Mouse (Mus musculus) heart, embryonic 11.5 days (tissue): ENCODE data around the gene Sdk2. TPM values are rescaled to one million over a fixed set of nuclear protein-coding genes. Genes with fewer than 3 reads are reported as not detected.

Experiments
- ATAC-seq: fragments of 200-750 bp; cut with Nextera tagmentation; replicated peaks from 2 replicates; pipeline ENCODE4 v1.8.0; 2017; ENCODE audit warnings: moderate library complexity; ENCODE audit not compliant: insufficient number of reproducible peaks, low FRiP score, low TSS enrichment
- H3K27ac ChIP-seq: fragments of 300-500 bp; sonication (generic); 2 replicates; pipeline ENCODE4 v1.5.1; 2014; ENCODE audit warnings: mild to moderate bottlenecking, low read depth, low read length
- H3K27me3 ChIP-seq: fragments of 300-500 bp; sonication (generic); 2 replicates; pipeline ENCODE4 v1.6.1; 2014; ENCODE audit warnings: mild to moderate bottlenecking, low read length, mixed read lengths; ENCODE audit not compliant: control insufficient read depth, insufficient read depth
- H3K36me3 ChIP-seq: fragments of 300-500 bp; sonication (generic); 2 replicates; pipeline ENCODE4 v1.6.1; 2014; ENCODE audit warnings: mild to moderate bottlenecking, low read length, moderate library complexity, mixed read lengths; ENCODE audit not compliant: control insufficient read depth, insufficient read depth
- H3K4me1 ChIP-seq: fragments of 300-500 bp; sonication (generic); 2 replicates; pipeline ENCODE4 v1.6.1; 2014; ENCODE audit warnings: low read length; ENCODE audit not compliant: control insufficient read depth, insufficient read depth
- H3K4me2 ChIP-seq: fragments of 300-500 bp; sonication (generic); 2 replicates; pipeline ENCODE4 v1.6.1; 2014; ENCODE audit warnings: mild to moderate bottlenecking, moderate library complexity
- H3K4me3 ChIP-seq: fragments of 300-500 bp; sonication (generic); 2 replicates; pipeline ENCODE4 v1.5.1; 2014; ENCODE audit warnings: low read depth, low read length
- H3K9ac ChIP-seq: fragments of 300-500 bp; sonication (generic); 2 replicates; pipeline ENCODE4 v1.6.1; 2014; ENCODE audit warnings: mild to moderate bottlenecking, low read depth, low read length, moderate library complexity
- H3K9me3 ChIP-seq: fragments of 300-500 bp; sonication (generic); replicated peaks from 2 replicates; pipeline ENCODE4 v1.6.1; 2016; ENCODE audit warnings: low read length; ENCODE audit not compliant: control insufficient read depth
- WGBS: fragments of 180-500 bp; shearing (Covaris S2); extraction: QIAGEN DNeasy Blood & Tissue Kit; methylation state at CpG from one replicate; pipeline ENCODE4 v1.1.7; 2014; ENCODE audit not compliant: insufficient replicate concordance; 5-methylcytosine and 5-hydroxymethylcytosine counted together
- polyA plus RNA-seq: library from polyadenylated mRNA; unstranded; fragments of >200 nt; fragmentation: Nextera tagmentation; extraction: Ambion mirVana; gene quantifications from 2 replicates; pipeline ENCODE4 v1.2.1, GENCODE M21; 2014

Sdk2 gene
- polyA plus RNA-seq, 1 experiment from 2014 or later: 1.9 TPM

GRCm38 (mm10) chr11:113981088-113981487, 85.8 kb downstream of the Sdk2 start:
- Histone ChIP-seq H3K4me1 (peaks cover 20% of the 10 kb centered on the region), H3K9me3 (no peaks in the 10 kb centered on the region), H3K4me3 (no peak overlapping the region), H3K36me3 (no peaks in the 10 kb centered on the region), H3K27me3 (no peaks in the 10 kb centered on the region), H3K4me2 (no peak overlapping the region), H3K27ac (no peak overlapping the region), H3K9ac (no peak overlapping the region)
- WGBS: 72% methylated on average over 6 of the region's 6 CpGs
- no peak for ATAC-seq

- no peak for ATAC-seq
- Histone ChIP-seq H3K9me3 (no peaks in the 10 kb centered on the region), H3K9ac (no peak overlapping the region), H3K36me3 (no peaks in the 10 kb centered on the region), H3K4me3 (no peak overlapping the region), H3K4me2 (no peak overlapping the region), H3K27ac (no peak overlapping the region), H3K27me3 (no peaks in the 10 kb centered on the region), H3K4me1 (peaks cover 9% of the 10 kb centered on the region)
- WGBS: 93% methylated on average over 12 of the region's 12 CpGs
Observed at GRCm38 (mm10) chr11:113978318-113978717, 88.5 kb downstream of the Sdk2 start.

- Histone ChIP-seq H3K36me3 (no peaks in the 10 kb centered on the region), H3K9ac (no peak overlapping the region), H3K4me3 (no peak overlapping the region), H3K4me1 (no peaks in the 10 kb centered on the region), H3K9me3 (peaks cover 3% of the 10 kb centered on the region; the same call in 1 of the 2 replicates), H3K4me2 (no peak overlapping the region), H3K27me3 (no peaks in the 10 kb centered on the region), H3K27ac (no peak overlapping the region)
- 58% methylated on average over 3 of the region's 3 CpGs for WGBS
- ATAC-seq: no peak
Observed at GRCm38 (mm10) chr11:113975667-113975970, 91.2 kb downstream of the Sdk2 start.

GRCm38 (mm10) chr11:113974876-113975666, 91.8 kb downstream of the Sdk2 start:
- Histone ChIP-seq H3K27ac (no peak overlapping the region), H3K36me3 (no peaks in the 10 kb centered on the region), H3K27me3 (no peaks in the 10 kb centered on the region), H3K4me1 (no peaks in the 10 kb centered on the region), H3K4me3 (no peak overlapping the region), H3K4me2 (no peak overlapping the region), H3K9ac (no peak overlapping the region), H3K9me3 (peaks cover 4% of the 10 kb centered on the region; the same call in 1 of the 2 replicates)
- 40% methylated on average over 16 of the region's 16 CpGs for WGBS
- no peak for ATAC-seq

GRCm38 (mm10) chr11:113972517-113972872, 94.4 kb downstream of the Sdk2 start:
- no peaks in the 10 kb centered on the region for H3K36me3 ChIP-seq
- 51% methylated on average over 3 of the region's 3 CpGs for WGBS
- H3K9me3 ChIP-seq: peaks cover 19% of the 10 kb centered on the region
- no peak overlapping the region for H3K4me2 ChIP-seq
- H3K27ac ChIP-seq: no peak overlapping the region
- no peaks in the 10 kb centered on the region for H3K4me1 ChIP-seq
- H3K9ac ChIP-seq: no peak overlapping the region
- no peak for ATAC-seq
- H3K4me3 ChIP-seq: no peak overlapping the region
- no peaks in the 10 kb centered on the region for H3K27me3 ChIP-seq

GRCm38 (mm10) chr11:113971609-113972516, 95.0 kb downstream of the Sdk2 start:
- no peak for ATAC-seq
- Histone ChIP-seq H3K27ac (no peak overlapping the region), H3K4me1 (no peaks in the 10 kb centered on the region), H3K9me3 (peaks cover 22% of the 10 kb centered on the region), H3K9ac (no peak overlapping the region), H3K4me3 (no peak overlapping the region), H3K27me3 (no peaks in the 10 kb centered on the region), H3K4me2 (no peak overlapping the region), H3K36me3 (no peaks in the 10 kb centered on the region)
- 86% methylated on average over 19 of the region's 19 CpGs for WGBS

GRCm38 (mm10) chr11:113970026-113970425, 96.8 kb downstream of the Sdk2 start:
- WGBS: 75% methylated on average over 2 of the region's 2 CpGs

GRCm38 (mm10) chr11:113965214-113965613, 101.6 kb downstream of the Sdk2 start:
- Histone ChIP-seq H3K4me2 (no peak overlapping the region), H3K9me3 (peaks cover 51% of the 10 kb centered on the region), H3K27me3 (no peaks in the 10 kb centered on the region), H3K36me3 (no peaks in the 10 kb centered on the region), H3K9ac (no peak overlapping the region), H3K27ac (no peak overlapping the region), H3K4me1 (no peaks in the 10 kb centered on the region), H3K4me3 (no peak overlapping the region)
- ATAC-seq: no peak
- WGBS: 77% methylated on average over 1 of the region's 1 CpGs

More at GRCm38 (mm10) chr11:113970026-113970425, 96.8 kb downstream of the Sdk2 start:
- no peak for ATAC-seq
- Histone ChIP-seq H3K9me3 (peaks cover 39% of the 10 kb centered on the region), H3K4me1 (no peaks in the 10 kb centered on the region), H3K27me3 (no peaks in the 10 kb centered on the region), H3K4me3 (no peak overlapping the region), H3K36me3 (no peaks in the 10 kb centered on the region), H3K27ac (no peak overlapping the region), H3K9ac (no peak overlapping the region), H3K4me2 (no peak overlapping the region)
